Mouse (Mus musculus) left cerebral cortex, adult 2 months (tissue): ENCODE data around the gene Alk. TPM values are rescaled to one million over a fixed set of nuclear protein-coding genes. Genes with fewer than 3 reads are reported as not detected.

Experiments used
- DNase-seq, 2 experiments: peaks; one replicate each; pipeline ENCODE4 v3.0.0; 2021 to 2022; ENCODE audit warnings: low spot score in 2 of 2, mixed read lengths in 1 of 2; ENCODE audit errors: extremely low spot score in 1 of 2
- H3K27ac ChIP-seq: fragments of 200-600 bp; 2 replicates; pipeline ENCODE4 v1.8.1; 2022
- H3K4me3 ChIP-seq: fragments of 200-600 bp; 2 replicates; pipeline ENCODE4 v1.8.1; 2022
- CTCF ChIP-seq: fragments of 200-600 bp; IDR thresholded peaks from 2 replicates; pipeline ENCODE4 v1.8.1; 2022; ENCODE audit warnings: antibody characterized with exemption, mild to moderate bottlenecking, moderate library complexity
- intact Hi-C: fragments of 180-260 bp; cut with DNase I; formaldehyde crosslinking; loops from one replicate; pipeline ENCODE4 v1.15.1; 2025
- total RNA-seq, 2 experiments: library from RNA; stranded (reverse); gene quantifications; 2 replicates each; pipeline ENCODE4 v1.2.3; 2021

Gene Alk
- total RNA-seq, 2 experiments from 2014 or later = 8.5 to 9.0 TPM

GRCm38 (mm10) chr17:71965733-71966606, 638.5 kb downstream of the Alk start:
- intact Hi-C loops = loop anchor here (1.0 to 5.0 kb wide), 4 partner anchors 276 to 816 kb away; partner anchors contain the start of gene Alk
- Histone ChIP-seq H3K4me3 (no peak overlapping the region), H3K27ac (no peak overlapping the region)
- peak; percentile 77 for TF ChIP-seq CTCF
- DNase-seq = peak; percentile 52 to 62

GRCm38 (mm10) chr17:71964610-71965009, 639.8 kb downstream of the Alk start:
- Histone ChIP-seq H3K27ac (no peak overlapping the region), H3K4me3 (no peak overlapping the region)
- intact Hi-C loops = loop anchor here (1.0 to 5.0 kb wide), 4 partner anchors 278 to 818 kb away; partner anchors contain the start of gene Alk
- no peak for DNase-seq
- no peak for TF ChIP-seq CTCF

GRCm38 (mm10) chr17:71962746-71963145, 641.7 kb downstream of the Alk start:
- no peak for TF ChIP-seq CTCF
- Histone ChIP-seq H3K4me3 (no peak overlapping the region), H3K27ac (no peak overlapping the region)
- intact Hi-C loops = no loop called here
- DNase-seq = peak in 1 of 2 experiments; percentile 13

- DNase-seq = no peak
- no peak overlapping the region for H3K27ac ChIP-seq
- intact Hi-C loops = no loop called here
- H3K4me3 ChIP-seq = no peak overlapping the region
- no peak for TF ChIP-seq CTCF
These were observed 649.4 kb downstream of the Alk start for GRCm38 (mm10) chr17:71955011-71955410.

- DNase-seq = no peak
- intact Hi-C loops = no loop called here
- no peak for TF ChIP-seq CTCF
- no peak overlapping the region for H3K27ac ChIP-seq
- H3K4me3 ChIP-seq = no peak overlapping the region
These were observed 650.1 kb downstream of the Alk start for GRCm38 (mm10) chr17:71954217-71954844.

- no peak overlapping the region for H3K4me3 ChIP-seq
- DNase-seq = no peak
- H3K27ac ChIP-seq = no peak overlapping the region
- intact Hi-C loops = no loop called here
- TF ChIP-seq CTCF = no peak
These were observed 653.5 kb downstream of the Alk start for GRCm38 (mm10) chr17:71950968-71951367.

- DNase-seq = no peak
- TF ChIP-seq CTCF = no peak
- Histone ChIP-seq H3K4me3 (no peak overlapping the region), H3K27ac (no peak overlapping the region)
- intact Hi-C loops = no loop called here
These were observed 655.7 kb downstream of the Alk start for GRCm38 (mm10) chr17:71948687-71949086.

GRCm38 (mm10) chr17:71947452-71947851, 657.0 kb downstream of the Alk start:
- intact Hi-C loops = no loop called here
- Histone ChIP-seq H3K27ac (no peak overlapping the region), H3K4me3 (no peak overlapping the region)
- no peak for DNase-seq
- TF ChIP-seq CTCF = no peak

GRCm38 (mm10) chr17:71944020-71944419, 660.4 kb downstream of the Alk start:
- TF ChIP-seq CTCF = no peak
- DNase-seq = no peak
- Histone ChIP-seq H3K27ac (no peak overlapping the region), H3K4me3 (no peak overlapping the region)
- intact Hi-C loops = no loop called here

GRCm38 (mm10) chr17:71942052-71942451, 662.4 kb downstream of the Alk start:
- Histone ChIP-seq H3K4me3 (no peak overlapping the region), H3K27ac (no peak overlapping the region)
- no peak for TF ChIP-seq CTCF
- DNase-seq = no peak
- intact Hi-C loops = no loop called here

- no peak for DNase-seq
- intact Hi-C loops = no loop called here
- no peak overlapping the region for H3K27ac ChIP-seq
- H3K4me3 ChIP-seq = no peak overlapping the region
- TF ChIP-seq CTCF = no peak
These were observed 663.0 kb downstream of the Alk start for GRCm38 (mm10) chr17:71941436-71941835.

- Histone ChIP-seq H3K27ac (no peak overlapping the region), H3K4me3 (no peak overlapping the region)
- intact Hi-C loops = no loop called here
- DNase-seq = no peak
- TF ChIP-seq CTCF = no peak
These were observed 667.7 kb downstream of the Alk start for GRCm38 (mm10) chr17:71936681-71937080.
